Mouse (Mus musculus) lung, postnatal 0 days (tissue): ENCODE results near the gene Tph2. TPM values are rescaled to one million over a fixed set of nuclear protein-coding genes. Genes with fewer than 3 reads are reported as not detected.

Experiments
- ATAC-seq: fragments of 200-750 bp; cut with Nextera tagmentation; 2 replicates; pipeline ENCODE4 v1.8.0; 2017; ENCODE audit warnings: moderate library complexity
- DNase-seq: peaks from one replicate; pipeline ENCODE4 v3.0.0-alpha.2; 2016; ENCODE audit warnings: low spot score
- H3K27ac ChIP-seq: fragments of 300-500 bp; sonication (generic); 2 replicates; pipeline ENCODE4 v1.5.1; 2014; ENCODE audit warnings: antibody characterized with exemption, mild to moderate bottlenecking, low read length, mixed read lengths
- H3K27me3 ChIP-seq: fragments of 300-500 bp; sonication (generic); replicated peaks from 2 replicates; pipeline ENCODE4 v1.6.1; 2014; ENCODE audit warnings: low read length, mixed read lengths; ENCODE audit not compliant: insufficient read depth
- H3K36me3 ChIP-seq: fragments of 300-500 bp; sonication (generic); 2 replicates; pipeline ENCODE4 v1.6.1; 2014; ENCODE audit warnings: low read length, mixed read lengths; ENCODE audit not compliant: insufficient read depth
- H3K4me1 ChIP-seq: fragments of 300-500 bp; sonication (generic); 2 replicates; pipeline ENCODE4 v1.6.1; 2014; ENCODE audit warnings: antibody characterized with exemption, low read depth, low read length, mixed read lengths; ENCODE audit not compliant: insufficient read depth
- H3K4me2 ChIP-seq: fragments of 300-500 bp; sonication (generic); replicated peaks from 2 replicates; pipeline ENCODE4 v1.6.1; 2014; ENCODE audit warnings: low read depth, mild to moderate bottlenecking, low read length, moderate library complexity, mixed read lengths
- H3K4me3 ChIP-seq: fragments of 300-500 bp; sonication (generic); 2 replicates; pipeline ENCODE4 v1.5.1; 2014; ENCODE audit warnings: low read depth, low read length
- H3K9ac ChIP-seq: fragments of 300-500 bp; sonication (generic); replicated peaks from 2 replicates; pipeline ENCODE4 v1.6.1; 2014; ENCODE audit warnings: low read depth, mild to moderate bottlenecking
- H3K9me3 ChIP-seq: fragments of 300-500 bp; sonication (generic); 2 replicates; pipeline ENCODE4 v1.6.1; 2016; ENCODE audit warnings: low read length, mixed read lengths
- CTCF ChIP-seq: IDR thresholded peaks from 2 replicates; pipeline ENCODE4 v1.5.1; 2016; ENCODE audit warnings: antibody characterized with exemption, mild to moderate bottlenecking
- EP300 ChIP-seq: IDR thresholded peaks from 2 replicates; pipeline ENCODE4 v1.6.1; 2016; ENCODE audit warnings: antibody characterized with exemption, mild to moderate bottlenecking, control low read depth
- WGBS: fragments of 180-500 bp; shearing (Covaris S2); extraction: QIAGEN DNeasy Blood & Tissue Kit; methylation state at CpG from one replicate; pipeline ENCODE4 v1.1.7; 2014; 5-methylcytosine and 5-hydroxymethylcytosine counted together
- polyA plus RNA-seq: library from polyadenylated mRNA; unstranded; fragments of >200 nt; fragmentation: Nextera tagmentation; extraction: Ambion mirVana; gene quantifications from 2 replicates; pipeline ENCODE4 v1.2.1, GENCODE M21; 2015

The Tph2 gene
- polyA plus RNA-seq, 1 experiment from 2014 or later: 0.05 TPM

GRCm38 (mm10) chr10:115125550-115125949, 59.3 kb downstream of the Tph2 start:
- Histone ChIP-seq H3K4me1 (no peaks in the 10 kb centered on the region), H3K9me3 (no peaks in the 10 kb centered on the region), H3K36me3 (no peaks in the 10 kb centered on the region), H3K27ac (no peak overlapping the region), H3K9ac (no peak overlapping the region), H3K4me2 (no peak overlapping the region), H3K27me3 (no peaks in the 10 kb centered on the region), H3K4me3 (no peak overlapping the region)
- WGBS: 12% methylated on average over 5 of the region's 5 CpGs
- TF ChIP-seq EP300 (no peak), CTCF (no peak)
- ATAC-seq: no peak
- no peak for DNase-seq

GRCm38 (mm10) chr10:115125027-115125426, 59.8 kb downstream of the Tph2 start:
- H3K27me3 ChIP-seq: no peaks in the 10 kb centered on the region
- H3K4me3 ChIP-seq: no peak overlapping the region
- H3K4me2 ChIP-seq: no peak overlapping the region
- H3K9ac ChIP-seq: no peak overlapping the region
- H3K4me1 ChIP-seq: no peaks in the 10 kb centered on the region
- no peak for ATAC-seq
- no peaks in the 10 kb centered on the region for H3K36me3 ChIP-seq
- H3K27ac ChIP-seq: no peak overlapping the region
- H3K9me3 ChIP-seq: no peaks in the 10 kb centered on the region
- WGBS: 50% methylated on average over 5 of the region's 5 CpGs
- DNase-seq: no peak
- TF ChIP-seq CTCF: no peak
- TF ChIP-seq EP300: no peak

- Histone ChIP-seq H3K4me3 (no peak overlapping the region), H3K27ac (no peak overlapping the region), H3K9ac (no peak overlapping the region), H3K27me3 (no peaks in the 10 kb centered on the region), H3K36me3 (no peaks in the 10 kb centered on the region), H3K4me1 (no peaks in the 10 kb centered on the region), H3K4me2 (no peak overlapping the region), H3K9me3 (no peaks in the 10 kb centered on the region)
- ATAC-seq (no peak), DNase-seq (no peak)
- no peak for TF ChIP-seq CTCF
- TF ChIP-seq EP300: no peak
- 62% methylated on average over 16 of the region's 16 CpGs for WGBS
Measured at GRCm38 (mm10) chr10:115107666-115108540, 76.9 kb downstream of the Tph2 start.

- H3K36me3 ChIP-seq: no peaks in the 10 kb centered on the region
- ATAC-seq: no peak
- no peak overlapping the region for H3K4me2 ChIP-seq
- 54% methylated on average over 8 of the region's 8 CpGs for WGBS
- no peaks in the 10 kb centered on the region for H3K27me3 ChIP-seq
- no peak overlapping the region for H3K9ac ChIP-seq
- H3K4me1 ChIP-seq: no peaks in the 10 kb centered on the region
- no peak for TF ChIP-seq CTCF
- no peak for TF ChIP-seq EP300
- no peak for DNase-seq
- no peak overlapping the region for H3K4me3 ChIP-seq
- no peaks in the 10 kb centered on the region for H3K9me3 ChIP-seq
- H3K27ac ChIP-seq: no peak overlapping the region
Measured at GRCm38 (mm10) chr10:115104175-115104574, 80.6 kb downstream of the Tph2 start.

GRCm38 (mm10) chr10:115099890-115100580, 84.8 kb downstream of the Tph2 start:
- ATAC-seq (no peak), DNase-seq (no peak)
- Histone ChIP-seq H3K36me3 (no peaks in the 10 kb centered on the region), H3K9me3 (no peaks in the 10 kb centered on the region), H3K4me3 (no peak overlapping the region), H3K9ac (no peak overlapping the region), H3K27me3 (no peaks in the 10 kb centered on the region), H3K4me1 (no peaks in the 10 kb centered on the region), H3K27ac (no peak overlapping the region), H3K4me2 (no peak overlapping the region)
- TF ChIP-seq CTCF (no peak), EP300 (no peak)
- WGBS: 72% methylated on average over 9 of the region's 9 CpGs

- Histone ChIP-seq H3K36me3 (no peaks in the 10 kb centered on the region), H3K4me1 (no peaks in the 10 kb centered on the region), H3K27me3 (no peaks in the 10 kb centered on the region), H3K9ac (no peak overlapping the region), H3K4me3 (no peak overlapping the region), H3K27ac (no peak overlapping the region), H3K4me2 (no peak overlapping the region), H3K9me3 (no peaks in the 10 kb centered on the region)
- no peak for ATAC-seq
- TF ChIP-seq CTCF: peak; percentile 79
- no peak for TF ChIP-seq EP300
- peak; percentile 64 for DNase-seq
- WGBS: 9% methylated on average over 5 of the region's 5 CpGs
Measured at GRCm38 (mm10) chr10:115097163-115097562, 87.7 kb downstream of the Tph2 start.
